Mouse (Mus musculus): ENCODE data around the gene Lrig2.

GRCm38 (mm10) chr3:104359225-104360135 lies 152.2 kb downstream of the Lrig2 start:
- 0 out of 2 replicates have a peak, but pooled peaks have one; percentile 4 for TF ChIP-seq CTCF (IDR thresholded peaks at IDR 0.05; ENCODE audit: low read depth, low read length)
- TF ChIP-seq POLR2A (IDR thresholded peaks at IDR 0.05; ENCODE audit: extremely low read depth, insufficient read depth, low read length) = no peak
